Mouse (Mus musculus): ENCODE data around the gene Drd5. TPM values are rescaled to one million over a fixed set of nuclear protein-coding genes. Genes with fewer than 3 reads are reported as not detected.

Drd5 gene
- total RNA-seq (2012; rRNA removed) (not detected in 2 replicates), polyA plus RNA-seq (2012; ENCODE audit: insufficient read depth in 1 of 2, insufficient read length in 2 of 2, low read depth in 1 of 2, low replicate concordance in 2 of 2, missing spikeins in 1 of 2) (not detected)

DNA sequence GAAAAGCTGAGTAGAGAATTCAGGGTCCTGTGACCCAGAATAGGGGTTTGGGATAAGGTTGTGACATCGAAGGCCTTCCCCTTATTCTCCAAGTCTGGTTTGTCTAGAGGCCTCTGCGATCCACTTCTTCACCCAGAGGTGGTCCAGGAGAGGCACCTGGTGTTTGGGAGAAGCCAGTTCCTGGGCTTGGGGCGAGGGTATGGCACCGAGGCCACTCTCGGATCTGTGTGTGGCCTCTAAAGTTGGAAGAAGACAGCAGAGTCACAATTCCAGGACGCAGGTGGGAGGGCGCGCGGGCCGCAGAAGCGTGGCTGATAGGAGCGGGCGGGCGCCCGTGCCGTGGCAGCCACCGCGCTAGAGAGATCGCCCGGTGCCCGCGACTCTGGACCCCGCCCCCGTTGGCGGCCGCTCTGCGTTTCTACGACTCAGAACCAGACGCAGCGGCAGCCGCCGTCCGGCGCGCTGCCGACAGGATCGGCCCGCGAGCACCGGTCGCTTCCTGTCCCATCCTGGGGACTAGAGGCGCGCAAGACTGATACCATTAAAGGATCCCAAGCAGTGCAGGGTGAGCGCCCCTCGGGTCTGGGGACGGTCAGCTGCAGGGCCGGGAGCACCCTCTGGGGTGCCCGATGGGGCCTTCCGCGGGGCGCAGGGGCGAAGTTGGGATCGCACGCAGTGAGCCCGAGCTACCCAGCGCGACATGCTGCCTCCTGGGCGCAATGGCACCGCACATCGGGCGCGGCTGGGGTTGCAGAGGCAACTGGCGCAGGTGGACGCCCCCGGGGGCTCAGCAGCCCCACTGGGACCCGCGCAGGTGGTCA lies at the start of gene Drd5:
TSS of gene Drd5 (plus strand) at position 402 of the 821 bp plus-strand sequence.
- Histone ChIP-seq H3K27me3 (ENCODE audit: control insufficient read depth in 1 of 2, insufficient read depth in 2 of 2, low read length in 2 of 2) (no peaks in the 10 kb centered on the region; a peak in 1 of 4 replicates), H3K9ac (ENCODE audit: control insufficient read depth, low read depth, low read length, poor library complexity, severe bottlenecking) (no peak within 1 kb of the TSS), H3K4me1 (ENCODE audit: control insufficient read depth in 1 of 2, insufficient read depth in 2 of 2, low read length in 2 of 2) (no peaks in the 10 kb centered on the region), H3K79me2 (ENCODE audit: control insufficient read depth, insufficient read depth, low read length, poor library complexity) (no peaks in the 10 kb centered on the region), H3K36me3 (ENCODE audit: control insufficient read depth in 1 of 2, insufficient read depth in 2 of 2, low read length in 2 of 2) (no peaks in the 10 kb centered on the region), H3K27ac (ENCODE audit: control insufficient read depth, low read depth, low read length) (no peak within 1 kb of the TSS), H3K9me3 (replicated peaks; ENCODE audit: insufficient read depth, low read length) (no peaks in the 10 kb centered on the region), H3K4me3 (ENCODE audit: control insufficient read depth in 1 of 2, insufficient read depth in 1 of 2, low read depth in 2 of 2, low read length in 2 of 2) (no peak within 1 kb of the TSS)
- no peak for DNase-seq (ENCODE audit: low read depth, low spot score)
- TF ChIP-seq CTCF (IDR thresholded peaks at IDR 0.05 in 2 of 3, conservative IDR thresholded peaks at IDR 0.05 in 1 of 3; ENCODE audit: control insufficient read depth in 1 of 3, insufficient read depth in 1 of 3, low read depth in 2 of 3, low read length in 3 of 3, poor library complexity in 1 of 3, severe bottlenecking in 1 of 3) = no peak
- TF ChIP-seq MAFK (IDR thresholded peaks at IDR 0.05; ENCODE audit: borderline replicate concordance, low read depth, low read length) = no peak
- TF ChIP-seq ZKSCAN1 (IDR thresholded peaks at IDR 0.05; ENCODE audit: low read depth, low read length) = no peak
- no peak for TF ChIP-seq USF2 (IDR thresholded peaks at IDR 0.05; ENCODE audit: borderline replicate concordance in 1 of 2, insufficient read depth in 1 of 2, low read depth in 1 of 2, low read length in 2 of 2)
- TF ChIP-seq EP300 (IDR thresholded peaks at IDR 0.05; ENCODE audit: low read depth in 1 of 2, low read length in 2 of 2) = no peak
- no peak for TF ChIP-seq KAT2A (conservative IDR thresholded peaks at IDR 0.05; ENCODE audit: low read depth, low read length)
- no peak for TF ChIP-seq MYB (IDR thresholded peaks at IDR 0.05; ENCODE audit: low read depth, low read length)
- no peak for TF ChIP-seq TAL1 (IDR thresholded peaks at IDR 0.05; ENCODE audit: low read length)
- TF ChIP-seq CHD2 (IDR thresholded peaks at IDR 0.05; ENCODE audit: low read length) = no peak
- TF ChIP-seq POLR2A (IDR thresholded peaks at IDR 0.05; ENCODE audit: control insufficient read depth in 1 of 2, insufficient read depth in 1 of 2, low read depth in 1 of 2, low read length in 2 of 2, poor library complexity in 1 of 2) = no peak
- no peak for TF ChIP-seq ZNF384 (IDR thresholded peaks at IDR 0.05; ENCODE audit: low read depth, low read length)
- TF ChIP-seq POLR2AphosphoS2 (IDR thresholded peaks at IDR 0.05; ENCODE audit: low read length) = no peak
- TF ChIP-seq ZMIZ1 (IDR thresholded peaks at IDR 0.05; ENCODE audit: low read depth, low read length) = no peak
- no peak for TF ChIP-seq TCF12 (IDR thresholded peaks at IDR 0.05; ENCODE audit: low read depth, low read length)
- no peak for TF ChIP-seq JUND (IDR thresholded peaks at IDR 0.05; ENCODE audit: low read depth, low read length)
- TF ChIP-seq USF1 (IDR thresholded peaks at IDR 0.05; ENCODE audit: low read depth, low read length) = no peak
- TF ChIP-seq MAZ (IDR thresholded peaks at IDR 0.05; ENCODE audit: low read depth, low read length) = no peak
- no peak for TF ChIP-seq MAX (IDR thresholded peaks at IDR 0.05; ENCODE audit: low read length)

DNA sequence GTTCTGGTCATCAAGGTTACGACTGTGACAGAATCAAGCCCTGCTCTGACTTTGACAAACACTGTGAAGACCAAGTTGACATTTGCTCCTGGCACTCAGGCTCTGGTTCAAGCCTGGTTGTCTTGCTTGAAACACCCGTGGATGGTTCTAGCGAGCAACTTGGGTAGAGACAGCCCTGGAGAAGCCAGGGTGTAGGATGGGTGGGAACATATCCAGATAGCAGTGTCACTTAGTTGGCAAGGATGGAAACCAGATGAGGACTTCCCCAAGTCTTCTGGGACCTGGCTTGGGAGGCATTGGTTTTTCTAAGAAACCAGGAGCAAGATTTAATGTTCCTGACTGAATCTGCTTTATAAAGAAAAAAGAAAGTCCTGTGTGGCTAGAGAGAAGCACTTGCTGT lies 48.2 kb upstream of the Drd5 start:
- no peaks in the 10 kb centered on the region for H3K79me2 ChIP-seq (ENCODE audit: control insufficient read depth, insufficient read depth, low read length, poor library complexity)
- no peak for DNase-seq (ENCODE audit: low read depth, low spot score)
- H3K36me3 ChIP-seq (ENCODE audit: control insufficient read depth in 1 of 2, insufficient read depth in 2 of 2, low read length in 2 of 2) = no peaks in the 10 kb centered on the region; a peak in 2 of 4 replicates
- 0 out of 4 replicates have a peak, but pooled peaks cover 0 to 2% of the 10 kb centered on the region in 2 experiments for H3K4me1 ChIP-seq (ENCODE audit: control insufficient read depth in 1 of 2, insufficient read depth in 2 of 2, low read length in 2 of 2)
- no peak overlapping the region for H3K27ac ChIP-seq (ENCODE audit: control insufficient read depth, low read depth, low read length)
- H3K9ac ChIP-seq (ENCODE audit: control insufficient read depth, low read depth, low read length, poor library complexity, severe bottlenecking) = no peak overlapping the region
- no peak for TF ChIP-seq SMC3 (IDR thresholded peaks at IDR 0.05; ENCODE audit: low read depth, low read length)
- TF ChIP-seq MYC (IDR thresholded peaks at IDR 0.05; ENCODE audit: low read depth, low read length) = no peak
- no peak for TF ChIP-seq ZC3H11A (IDR thresholded peaks at IDR 0.05; ENCODE audit: low read depth, low read length)
- no peak for TF ChIP-seq TAL1 (IDR thresholded peaks at IDR 0.05; ENCODE audit: low read length)
- no peak for TF ChIP-seq CHD2 (IDR thresholded peaks at IDR 0.05; ENCODE audit: low read length)
- TF ChIP-seq RCOR1 (IDR thresholded peaks at IDR 0.05; ENCODE audit: low read depth, low read length) = no peak
- no peak for TF ChIP-seq ZNF384 (IDR thresholded peaks at IDR 0.05; ENCODE audit: low read depth, low read length)
- no peak overlapping the region for H3K4me3 ChIP-seq (ENCODE audit: control insufficient read depth in 1 of 2, insufficient read depth in 1 of 2, low read depth in 2 of 2, low read length in 2 of 2)
- H3K9me3 ChIP-seq (replicated peaks; ENCODE audit: insufficient read depth, low read length) = no peaks in the 10 kb centered on the region
- no peaks in the 10 kb centered on the region for H3K27me3 ChIP-seq (ENCODE audit: control insufficient read depth in 1 of 2, insufficient read depth in 2 of 2, low read length in 2 of 2)
